Mouse (Mus musculus) cerebellum, adult 8-10 months (tissue): Measurements from ENCODE around the gene Snx5.

ENCODE experiments used
- DNase-seq: peaks from one replicate; pipeline ENCODE4 v3.0.0; 2022

Gene Snx5

GRCm38 (mm10) chr2:144267004-144267730, 3.5 kb downstream of the Snx5 start:
- no peak for DNase-seq

GRCm38 (mm10) chr2:144265916-144266683, 4.6 kb downstream of the Snx5 start:
- DNase-seq, result no peak

- no peak for DNase-seq
Measured at GRCm38 (mm10) chr2:144265120-144265488, 5.6 kb downstream of the Snx5 start.

- no peak for DNase-seq
Measured at GRCm38 (mm10) chr2:144264398-144265119, 6.1 kb downstream of the Snx5 start.

- no peak for DNase-seq
Measured at GRCm38 (mm10) chr2:144262837-144263236, 7.9 kb downstream of the Snx5 start.

GRCm38 (mm10) chr2:144250111-144250510, 20.6 kb downstream of the Snx5 start:
- no peak for DNase-seq

GRCm38 (mm10) chr2:144248613-144249376, 21.9 kb downstream of the Snx5 start:
- DNase-seq, result no peak

- DNase-seq, result no peak
Measured at GRCm38 (mm10) chr2:144247337-144247978, 23.2 kb downstream of the Snx5 start.

- DNase-seq, result no peak
Measured at GRCm38 (mm10) chr2:144246270-144246669, 24.4 kb downstream of the Snx5 start.

- no peak for DNase-seq
Measured at GRCm38 (mm10) chr2:144245464-144245863, 25.2 kb downstream of the Snx5 start.

GRCm38 (mm10) chr2:144240095-144240899, 30.4 kb downstream of the Snx5 start:
- no peak for DNase-seq

GRCm38 (mm10) chr2:144239318-144239717, 31.4 kb downstream of the Snx5 start:
- no peak for DNase-seq

GRCm38 (mm10) chr2:144238341-144238740, 32.4 kb downstream of the Snx5 start:
- no peak for DNase-seq

GRCm38 (mm10) chr2:144236791-144237584, 33.7 kb downstream of the Snx5 start:
- no peak for DNase-seq

- DNase-seq, result no peak
Measured at GRCm38 (mm10) chr2:144235776-144236175, 34.9 kb downstream of the Snx5 start.

- DNase-seq, result no peak
Measured at GRCm38 (mm10) chr2:144233534-144233933, 37.2 kb downstream of the Snx5 start.

GRCm38 (mm10) chr2:144231115-144231514, 39.6 kb downstream of the Snx5 start:
- no peak for DNase-seq

- no peak for DNase-seq
Measured at GRCm38 (mm10) chr2:144230498-144230897, 40.2 kb downstream of the Snx5 start.

GRCm38 (mm10) chr2:144229647-144230046, 41.1 kb downstream of the Snx5 start:
- DNase-seq, result no peak

- no peak for DNase-seq
Measured at GRCm38 (mm10) chr2:144228521-144229346, 42.0 kb downstream of the Snx5 start.
